Mouse (Mus musculus) lung, adult 2 months (tissue): ENCODE results near the gene Gm11042.

Source experiments
- CTCF ChIP-seq: fragments of 200-500 bp; IDR thresholded peaks from 2 replicates; pipeline ENCODE4 v1.5.1; 2011; ENCODE audit warnings: mild to moderate bottlenecking, low read length, control low read depth; ENCODE audit not compliant: insufficient read depth
- POLR2A ChIP-seq: fragments of 200-500 bp; IDR thresholded peaks from 2 replicates; pipeline ENCODE4 v1.6.1; 2011; ENCODE audit warnings: low read depth, mild to moderate bottlenecking, control low read depth, low read length, borderline replicate concordance; ENCODE audit errors: extremely low read depth

DNA sequence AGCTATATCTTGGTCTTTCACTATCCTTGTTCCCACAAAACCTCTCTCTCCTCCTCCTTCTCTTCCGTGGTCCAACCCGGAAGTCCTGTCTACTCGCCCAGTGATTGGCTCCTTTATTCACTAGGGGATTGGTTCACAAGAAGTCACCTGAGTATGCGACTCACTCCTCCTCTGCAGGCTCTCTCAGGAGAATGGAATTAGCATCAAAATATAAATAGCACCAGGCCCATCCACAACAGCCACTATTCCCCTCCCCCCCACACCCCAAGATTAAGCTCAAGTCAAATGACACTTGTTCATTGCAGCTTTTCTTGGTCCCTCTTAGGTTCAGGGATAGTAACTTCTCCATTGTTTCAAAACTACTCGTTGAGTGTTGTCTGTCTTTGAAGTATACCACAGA is 5.8 kb upstream of the Gm11042 start:
- TF ChIP-seq CTCF (no peak), POLR2A (no peak)
